Comparison of ENCODE assay signal across 8 mouse cellular contexts in genomic region chr1:84934503-84935333, GRCm38 (mm10). TPM values are rescaled to one million over a fixed set of nuclear protein-coding genes. Genes with fewer than 3 reads are reported as not detected.
DNase-seq lines count a peak whose midpoint lies in the region; ATAC-seq lines count a peak whose summit lies in the region.

Gene Slc16a14, minus strand, starts transcription at chr1:84935134.

- H3K36me3 ChIP-seq in forebrain, embryonic 15.5 days: no peaks in the 10 kb centered on the region
- no peaks in the 10 kb centered on the region for H3K36me3 ChIP-seq in intestine, embryonic 16.5 days (ENCODE audit: control insufficient read depth, insufficient read depth, low read length)
- H3K36me3 ChIP-seq in midbrain, embryonic 16.5 days (ENCODE audit: control insufficient read depth, insufficient read depth, low read length): no peaks in the 10 kb centered on the region

- H3K27ac ChIP-seq in forebrain, embryonic 15.5 days (replicated peaks): peak within 1 kb of the TSS; percentile 89
- no peak within 1 kb of the TSS for H3K27ac ChIP-seq in intestine, embryonic 16.5 days (ENCODE audit: low read length)
- H3K27ac ChIP-seq in midbrain, embryonic 16.5 days (ENCODE audit: low read length): peak within 1 kb of the TSS; percentile 97

- ATAC-seq in forebrain, embryonic 15.5 days (replicated peaks): peak; percentile 89
- peak; percentile 76 for ATAC-seq in intestine, embryonic 16.5 days
- ATAC-seq in midbrain, embryonic 16.5 days: peak; percentile 89

- H3K4me3 ChIP-seq in forebrain, embryonic 15.5 days: peak within 1 kb of the TSS; percentile 62
- H3K4me3 ChIP-seq in intestine, embryonic 16.5 days (ENCODE audit: low read length): peak within 1 kb of the TSS; percentile 53
- H3K4me3 ChIP-seq in midbrain, embryonic 16.5 days (ENCODE audit: low read depth, low read length): peak within 1 kb of the TSS; percentile 65

- H3K4me2 ChIP-seq in forebrain, embryonic 15.5 days (replicated peaks): peak within 1 kb of the TSS; percentile 66
- peak within 1 kb of the TSS; percentile 92 for H3K4me2 ChIP-seq in intestine, embryonic 16.5 days (ENCODE audit: low read depth, low read length)
- H3K4me2 ChIP-seq in midbrain, embryonic 16.5 days (ENCODE audit: low read length): peak within 1 kb of the TSS; percentile 65

- under 1% methylated on average over 59 of the region's 59 CpGs for WGBS in forebrain, embryonic 15.5 days
- WGBS in intestine, embryonic 16.5 days: under 1% methylated on average over 57 of the region's 59 CpGs
- WGBS in midbrain, embryonic 16.5 days: under 1% methylated on average over 51 of the region's 59 CpGs

- peak within 1 kb of the TSS; percentile 76 for H3K9ac ChIP-seq in forebrain, embryonic 15.5 days (replicated peaks)
- peak within 1 kb of the TSS; percentile 41; the same call in 1 of the 2 replicates for H3K9ac ChIP-seq in intestine, embryonic 16.5 days (ENCODE audit: low read depth, low read length)
- H3K9ac ChIP-seq in midbrain, embryonic 16.5 days (ENCODE audit: low read depth, low read length): peak within 1 kb of the TSS; percentile 84

- no peaks in the 10 kb centered on the region for H3K9me3 ChIP-seq in forebrain, embryonic 15.5 days
- H3K9me3 ChIP-seq in intestine, embryonic 16.5 days (ENCODE audit: control insufficient read depth, low read length): no peaks in the 10 kb centered on the region
- no peaks in the 10 kb centered on the region for H3K9me3 ChIP-seq in midbrain, embryonic 16.5 days (replicated peaks; ENCODE audit: control insufficient read depth, low read length, poor library complexity, severe bottlenecking)

- DNase-seq in heart, adult 18-20 months: peak; percentile 12 to 29
- no peak for DNase-seq in heart, postnatal 14 days
- peak; percentile 41 for DNase-seq in cerebellum, adult 11 months
- DNase-seq in left cerebral cortex, postnatal 10 days (ENCODE audit: extremely low spot score in 1 of 2, low spot score in 2 of 2): peak; percentile 70
- DNase-seq in spleen, adult 12 weeks (ENCODE audit: low spot score): no peak

- H3K27me3 ChIP-seq in forebrain, embryonic 15.5 days: no peaks in the 10 kb centered on the region
- peaks cover 25% of the 10 kb centered on the region for H3K27me3 ChIP-seq in intestine, embryonic 16.5 days (replicated peaks; ENCODE audit: control insufficient read depth, insufficient read depth, low read length)
- no peaks in the 10 kb centered on the region for H3K27me3 ChIP-seq in midbrain, embryonic 16.5 days (ENCODE audit: control insufficient read depth, insufficient read depth, low read depth, low read length)

- intact Hi-C loops in heart, postnatal 14 days (cut with DNase I): no loop called here
- intact Hi-C loops in left cerebral cortex, postnatal 10 days (cut with DNase I): no loop called here

- peaks cover 15% of the 10 kb centered on the region for H3K4me1 ChIP-seq in forebrain, embryonic 15.5 days
- peaks cover 2% of the 10 kb centered on the region; the same call in 1 of the 2 replicates for H3K4me1 ChIP-seq in intestine, embryonic 16.5 days (ENCODE audit: control insufficient read depth, insufficient read depth, low read length)
- H3K4me1 ChIP-seq in midbrain, embryonic 16.5 days (ENCODE audit: control insufficient read depth, insufficient read depth, low read length): peaks cover 12% of the 10 kb centered on the region

RNA-seq across cellular contexts. Expression of gene Slc16a14, which starts in this region (rescaled TPM):
- total RNA-seq in heart, adult 18-20 months (2021): under 1 TPM; 0.35 to 0.36 TPM
- total RNA-seq in heart, postnatal 14 days (2021): under 1 TPM; 0.38 to 0.51 TPM
- 9.0 and 9.2 TPM in 2 replicates for polyA plus RNA-seq in forebrain, embryonic 15.5 days (2015; fragmentation: Nextera tagmentation; extraction: Ambion mirVana)
- polyA plus RNA-seq in intestine, embryonic 16.5 days (2015; fragmentation: Nextera tagmentation; extraction: Ambion mirVana): 0.12 and 0.27 TPM in 2 replicates
- total RNA-seq in left cerebral cortex, postnatal 10 days (2021): 10 to 100 TPM; 35.7 to 37.1 TPM
- polyA plus RNA-seq in midbrain, embryonic 16.5 days (2015; fragmentation: Nextera tagmentation; extraction: Ambion mirVana): 17.2 and 17.7 TPM in 2 replicates

Comparison
In these comparisons a context has a peak if more than half of its experiments do, and no peak if none do; other contexts are left out.
1. RNA of gene Slc16a14 (total RNA-seq): 35.7 to 37.1 TPM in left cerebral cortex, postnatal 10 days; 0.38 to 0.51 TPM in heart, postnatal 14 days and 0.35 to 0.36 TPM in heart, adult 18-20 months; every median in the first group is over 10 times any median in the second.
2. Peak in DNase-seq in heart, adult 18-20 months; RNA of the gene not detected or under 1 TPM.
3. Peak in ATAC-seq, H3K4me3 ChIP-seq, H3K9ac ChIP-seq and H3K4me2 ChIP-seq in intestine, embryonic 16.5 days; RNA of the gene not detected or under 1 TPM.
4. DNase-seq: peak in cerebellum, adult 11 months (single experiment) and left cerebral cortex, postnatal 10 days (2 of 2); none in heart, postnatal 14 days (0 of 2) and spleen, adult 12 weeks (single experiment).
5. Peak in every context shown above with its lines, with median percentiles within 50 percentile points of each other: ATAC-seq, H3K4me2 ChIP-seq, H3K4me3 ChIP-seq and H3K9ac ChIP-seq.